Mouse (Mus musculus) testis, adult 2 months (tissue): ENCODE measurements around the gene Lbhd1.

Experiments
- CTCF ChIP-seq: fragments of 200-500 bp; IDR thresholded peaks from 2 replicates; pipeline ENCODE4 v1.5.1; 2012; ENCODE audit warnings: low read depth, mild to moderate bottlenecking, inconsistent platforms, low read length, moderate library complexity; ENCODE audit not compliant: control insufficient read depth, insufficient read depth, insufficient replicate concordance
- POLR2A ChIP-seq: fragments of 200-500 bp; IDR thresholded peaks from 2 replicates; pipeline ENCODE4 v1.6.1; 2012; ENCODE audit warnings: low read depth, mild to moderate bottlenecking, inconsistent platforms, low read length, moderate library complexity; ENCODE audit not compliant: control insufficient read depth

DNA sequence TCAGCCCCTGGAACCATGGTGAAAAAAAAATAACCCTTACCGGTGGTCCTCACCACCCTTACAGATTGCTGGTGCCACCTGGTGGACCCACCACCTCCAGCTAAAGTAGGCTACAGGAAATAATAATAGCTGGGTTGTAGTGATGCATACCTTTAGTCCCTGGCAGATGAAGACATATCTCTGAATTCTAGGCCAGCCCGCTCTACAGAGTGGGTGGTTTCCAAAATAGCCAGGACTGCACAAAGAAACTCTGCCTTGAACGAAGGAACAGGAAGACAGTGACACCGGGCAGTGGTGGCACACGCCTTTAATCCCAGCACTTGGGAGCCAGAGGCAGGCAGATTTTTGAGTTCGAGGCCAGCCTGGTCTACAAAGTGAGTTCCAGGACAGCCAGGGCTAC is 19.3 kb upstream of the Lbhd1 start:
- no peak for TF ChIP-seq CTCF
- no peak for TF ChIP-seq POLR2A
